Mouse (Mus musculus): ENCODE data around the gene Setd4.
A peak's percentile ranks its signal among the peaks of the same experiment; 100 is the strongest.

Gene Setd4

DNA sequence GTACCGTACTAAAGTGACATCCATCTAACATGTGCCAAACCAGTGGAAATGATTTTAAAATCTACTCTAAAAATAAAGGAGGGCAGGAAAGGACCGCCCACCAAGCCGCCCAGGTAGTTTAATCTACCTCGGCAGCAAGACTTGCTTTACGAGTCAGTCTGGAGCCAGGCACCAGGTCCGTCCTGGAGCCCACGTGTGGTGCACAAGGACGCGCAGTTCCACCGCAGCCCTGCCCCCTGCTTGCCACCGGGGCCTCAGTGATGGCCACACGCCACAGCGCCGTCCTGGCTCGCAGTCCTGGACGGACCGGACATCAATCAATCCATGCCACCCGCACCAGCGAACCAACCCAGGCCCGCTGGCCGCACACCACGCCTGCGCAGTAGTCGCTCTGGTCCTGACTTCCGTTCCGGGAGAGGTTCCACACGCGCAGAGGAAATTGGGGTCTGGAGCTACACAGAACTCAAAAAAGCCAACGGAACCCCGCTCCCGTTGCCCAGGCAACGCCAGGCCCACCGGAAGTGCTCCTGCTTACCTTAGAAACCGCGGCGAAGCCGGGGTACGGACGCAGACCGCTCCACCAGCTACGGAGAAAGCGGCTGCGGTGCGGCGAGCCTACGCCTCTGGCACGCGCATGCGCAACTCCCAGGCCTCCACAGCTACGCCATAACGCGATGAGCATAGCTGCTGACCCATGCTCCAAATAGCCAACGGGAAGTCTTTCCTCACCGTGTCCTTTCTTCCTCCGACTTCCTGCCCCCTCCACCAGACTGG, at the start of gene Setd4:
Gene Setd4 (minus strand): TSS at position 625 of the 774 bp plus-strand sequence.
- peak; percentile 95 for DNase-seq

- DNase-seq: no peak
Observed at GRCm38 (mm10) chr16:93648441-93649183, 44.7 kb upstream of the Setd4 start.

GRCm38 (mm10) chr16:93644006-93644405, 40.1 kb upstream of the Setd4 start:
- DNase-seq: no peak

DNA sequence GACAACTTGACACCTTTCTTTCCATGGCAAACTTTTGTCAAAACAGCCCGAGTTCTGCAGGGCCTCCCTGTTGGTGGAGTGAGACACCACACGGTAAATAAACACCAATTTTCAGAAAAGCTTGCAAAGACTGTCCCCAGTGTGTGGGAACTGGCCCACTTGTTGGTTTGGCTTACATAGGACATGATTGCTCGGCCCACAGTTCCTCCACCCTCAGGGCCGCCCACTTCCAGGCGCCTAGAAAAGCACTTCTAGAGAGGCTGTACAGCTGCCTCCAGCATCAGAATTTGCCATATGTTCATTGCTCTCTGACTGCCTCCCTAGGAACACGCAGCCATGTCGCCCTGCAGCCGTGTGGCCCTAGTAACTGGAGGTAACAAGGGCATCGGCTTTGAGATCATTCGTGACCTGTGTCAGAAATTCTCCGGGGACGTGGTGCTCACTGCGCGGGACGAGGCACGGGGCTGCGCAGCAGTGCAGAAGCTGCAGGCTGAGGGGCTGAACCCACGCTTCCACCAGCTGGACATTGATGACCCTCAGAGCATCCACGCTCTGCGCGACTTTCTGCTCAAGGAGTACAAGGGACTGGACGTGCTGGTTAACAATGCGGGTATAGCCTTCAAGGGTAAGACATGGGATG, 24.0 kb upstream of the Setd4 start, which contains the start of gene Gm5678:
Gene Gm5678 (plus strand): TSS at position 337 of the 640 bp plus-strand sequence.
- no peak for DNase-seq

DNA sequence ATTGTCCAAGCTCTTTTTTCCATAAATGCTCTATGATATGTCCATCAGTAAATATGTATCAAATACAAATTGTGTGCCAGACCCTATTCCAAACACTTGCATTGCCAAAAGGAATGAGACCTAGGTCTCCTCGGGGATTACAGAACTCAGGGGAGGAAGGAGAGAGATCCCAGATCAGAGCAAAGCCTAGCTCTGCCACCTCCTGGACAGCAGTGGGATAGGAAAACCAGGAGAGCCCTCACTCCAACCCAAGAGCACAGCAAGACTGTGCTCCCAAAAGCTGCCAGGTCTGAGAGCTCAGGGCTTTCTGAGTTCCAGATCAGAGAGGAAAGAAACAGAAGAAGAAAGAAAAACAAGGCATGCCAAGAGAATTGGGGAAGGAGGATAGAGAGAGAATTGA, 22.9 kb upstream of the Setd4 start:
- peak; percentile 74 for DNase-seq

- DNase-seq: peak; percentile 3
Observed at GRCm38 (mm10) chr16:93624671-93625070, 20.8 kb upstream of the Setd4 start.

GRCm38 (mm10) chr16:93623759-93624158, 19.9 kb upstream of the Setd4 start:
- peak; percentile 2 for DNase-seq

DNA sequence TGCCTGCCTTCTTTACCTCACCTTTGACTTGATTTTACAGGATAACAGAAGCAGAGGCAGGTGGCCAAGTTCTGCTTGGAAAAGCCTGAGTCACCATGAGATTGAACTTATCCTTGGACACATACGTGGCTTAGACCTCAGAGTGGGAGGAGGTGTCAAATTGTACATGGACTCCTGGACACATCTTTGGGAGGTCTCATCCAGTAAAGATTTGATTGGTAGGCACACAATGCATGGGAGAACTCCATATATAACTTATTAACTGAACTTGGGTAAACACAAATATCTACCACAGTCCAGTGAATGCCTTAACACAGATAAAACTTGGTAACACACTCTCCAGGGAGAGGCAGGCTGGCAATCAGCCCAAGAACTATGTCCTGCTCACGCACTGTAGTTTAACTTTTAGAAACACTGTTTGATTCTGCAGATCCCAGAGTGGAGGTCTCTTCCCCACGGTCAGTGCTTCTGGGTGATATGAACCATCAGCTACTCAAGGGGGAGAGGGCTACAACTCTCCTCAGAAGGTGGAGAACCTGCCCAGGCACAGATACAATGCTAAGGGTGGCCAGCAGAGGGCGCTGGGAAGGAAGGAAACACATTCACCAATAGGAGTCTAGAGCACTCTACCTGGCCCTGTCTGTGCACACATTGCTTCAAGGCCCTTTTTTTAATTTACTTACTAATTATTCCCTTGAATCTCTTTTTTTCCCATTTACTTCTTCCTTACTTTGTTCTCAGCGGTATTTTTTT, 11.4 kb upstream of the Setd4 start:
- peak; percentile 87 for DNase-seq

GRCm38 (mm10) chr16:93610961-93611360, 7.1 kb upstream of the Setd4 start:
- DNase-seq: peak; percentile 4

DNA sequence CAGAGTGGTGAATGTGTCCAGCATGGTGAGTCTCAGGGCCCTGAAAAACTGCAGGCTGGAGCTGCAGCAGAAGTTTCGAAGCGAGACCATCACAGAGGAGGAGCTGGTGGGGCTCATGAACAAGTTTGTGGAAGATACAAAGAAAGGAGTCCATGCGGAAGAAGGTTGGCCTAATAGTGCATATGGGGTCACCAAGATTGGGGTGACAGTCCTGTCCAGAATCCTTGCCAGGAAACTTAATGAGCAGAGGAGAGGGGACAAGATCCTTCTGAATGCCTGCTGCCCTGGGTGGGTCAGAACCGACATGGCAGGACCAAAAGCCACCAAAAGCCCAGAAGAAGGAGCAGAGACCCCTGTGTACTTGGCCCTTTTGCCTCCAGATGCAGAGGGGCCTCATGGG, 5.9 kb upstream of the Setd4 start:
- DNase-seq: peak; percentile 3

DNA sequence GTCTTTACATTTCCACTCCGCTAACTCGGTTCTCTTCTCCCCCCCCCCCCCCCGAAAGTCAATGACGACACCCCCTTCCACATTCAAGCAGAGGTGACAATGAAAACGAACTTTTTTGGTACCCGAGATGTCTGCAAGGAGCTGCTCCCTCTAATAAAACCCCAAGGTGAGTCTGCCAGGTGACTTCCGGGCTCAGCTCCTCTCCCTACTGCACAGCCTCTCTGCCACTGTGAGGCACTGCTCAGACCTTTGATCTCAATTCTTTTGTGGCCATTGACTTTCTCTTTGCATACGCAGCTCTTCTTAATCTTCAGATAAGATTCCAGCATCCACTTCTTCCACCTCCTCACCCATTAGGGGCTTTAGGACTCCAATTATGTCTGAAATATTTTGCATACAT, 4.9 kb upstream of the Setd4 start:
- peak; percentile 13 for DNase-seq

DNA sequence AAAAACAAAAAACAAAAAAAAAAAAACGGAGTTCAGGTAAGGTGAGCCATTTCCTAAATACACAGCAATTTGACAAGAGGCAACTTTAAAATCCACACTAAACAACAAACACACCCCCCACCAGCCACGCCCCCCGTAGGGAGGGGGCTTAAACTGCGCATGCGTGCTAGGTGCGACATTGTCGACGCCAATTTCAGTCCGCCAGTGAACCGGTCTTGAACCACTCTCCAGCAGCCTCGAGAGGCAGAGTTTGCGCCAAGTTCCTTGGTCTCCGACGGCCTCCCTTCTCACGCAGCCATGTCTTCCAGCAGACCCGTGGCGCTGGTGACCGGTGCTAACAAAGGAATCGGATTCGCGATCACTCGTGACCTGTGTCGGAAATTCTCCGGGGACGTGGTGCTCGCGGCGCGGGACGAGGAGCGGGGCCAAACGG, 3.8 kb upstream of the Setd4 start:
- DNase-seq: peak; percentile 91

GRCm38 (mm10) chr16:93606146-93606545, 2.3 kb upstream of the Setd4 start:
- DNase-seq: peak; percentile 5

DNA sequence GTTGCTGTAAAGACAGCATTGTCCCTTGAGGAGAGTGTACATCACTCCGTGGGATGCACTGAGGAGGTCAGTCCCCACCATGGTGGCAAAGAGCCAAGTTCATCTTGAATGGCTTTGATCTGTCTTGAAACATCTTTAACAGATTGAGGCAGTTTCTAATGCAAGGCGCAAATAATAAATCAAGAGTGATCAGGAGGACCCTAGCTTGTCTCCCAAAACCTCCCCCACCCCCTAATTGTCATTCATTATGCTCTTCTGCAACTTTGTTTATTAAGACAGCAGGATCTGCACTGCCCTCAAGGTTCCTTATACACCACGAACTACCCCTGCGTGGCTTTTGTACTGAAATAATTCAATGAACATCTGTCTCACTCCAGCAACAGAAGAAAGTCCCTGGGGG, 1.7 kb upstream of the Setd4 start, which contains the start of gene Cbr1:
Gene Cbr1 (plus strand): TSS at position 301 of the 400 bp plus-strand sequence.
- peak; percentile 8 for DNase-seq

- DNase-seq: peak; percentile 9
Observed at GRCm38 (mm10) chr16:93604481-93604969, 662 bp upstream of the Setd4 start.

GRCm38 (mm10) chr16:93599461-93599860, 4.4 kb downstream of the Setd4 start:
- DNase-seq: peak; percentile 1

DNA sequence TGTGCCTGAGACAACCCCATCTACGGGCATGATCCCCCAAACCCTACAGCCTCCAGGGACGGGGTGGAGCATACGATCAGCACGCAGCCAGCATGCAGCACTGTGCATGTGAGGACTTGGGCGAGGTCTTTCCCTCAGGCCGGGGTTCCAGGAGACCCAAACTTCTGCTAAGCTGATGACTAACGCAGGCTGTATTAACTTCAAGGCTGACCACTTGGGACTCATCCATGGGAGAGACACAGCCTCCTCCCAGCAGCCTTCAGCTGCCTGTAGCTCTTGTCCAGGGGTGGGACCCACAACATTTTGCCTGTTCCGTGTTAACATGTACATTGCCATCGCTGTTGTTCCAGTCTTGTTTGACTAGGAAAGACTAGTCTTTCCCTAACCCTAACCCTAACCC, 6.3 kb downstream of the Setd4 start:
- peak; percentile 4 for DNase-seq

GRCm38 (mm10) chr16:93596807-93597206, 7.1 kb downstream of the Setd4 start:
- DNase-seq: peak; percentile 33

- peak; percentile 52 for DNase-seq
Observed at GRCm38 (mm10) chr16:93595766-93596165, 8.1 kb downstream of the Setd4 start.

- DNase-seq: no peak
Observed at GRCm38 (mm10) chr16:93594448-93594847, 9.4 kb downstream of the Setd4 start.

DNA sequence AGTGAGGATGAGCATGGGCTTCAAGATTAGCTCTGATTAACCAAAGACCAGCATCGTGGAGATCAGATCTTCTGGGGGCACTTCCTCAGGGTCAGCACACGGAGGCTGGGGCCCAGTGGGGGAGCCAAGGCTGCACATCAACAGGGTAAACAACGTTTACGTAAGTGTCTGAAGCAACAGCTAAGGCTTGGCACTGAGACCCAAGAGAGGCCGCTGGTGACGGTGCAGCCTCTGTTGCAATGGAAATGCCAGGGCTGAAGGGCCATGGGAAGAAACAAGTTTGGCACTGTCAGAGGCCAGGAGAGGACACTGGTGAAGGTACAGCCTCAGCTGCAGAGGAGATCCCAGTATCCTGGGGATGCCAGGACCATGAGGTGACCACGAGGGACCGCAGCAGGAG, 10.5 kb downstream of the Setd4 start:
- DNase-seq: no peak

DNA sequence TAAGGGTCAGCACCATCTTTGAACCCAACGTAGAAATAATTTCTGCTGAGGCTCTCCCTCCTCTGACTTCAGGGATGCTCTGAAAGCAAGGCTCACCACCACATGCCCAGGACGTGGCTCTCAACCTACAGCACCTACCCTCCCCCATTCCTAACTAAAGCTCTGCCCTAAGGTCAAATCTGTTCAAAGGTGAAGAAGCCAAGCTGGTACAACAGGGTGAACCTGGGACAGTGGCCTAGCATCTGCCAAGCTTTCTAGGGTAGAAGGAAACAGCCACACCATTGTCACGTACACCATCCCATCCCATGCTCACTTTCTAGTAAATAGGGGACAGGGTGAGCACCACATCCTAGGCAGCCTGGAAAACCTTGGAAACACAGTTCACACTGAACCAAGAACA, 11.2 kb downstream of the Setd4 start:
- DNase-seq: no peak

All from kidney, postnatal 10 days (tissue).